Mouse (Mus musculus) testis, adult 2 months (tissue): ENCODE data around the gene Crnkl1. TPM values are rescaled to one million over a fixed set of nuclear protein-coding genes. Genes with fewer than 3 reads are reported as not detected.

ENCODE experiments used
- H3K27ac ChIP-seq: fragments of 200-500 bp; 2 replicates; pipeline ENCODE4 v1.5.1; 2012; ENCODE audit warnings: low read depth, low read length; ENCODE audit not compliant: control insufficient read depth, insufficient read depth
- H3K27me3 ChIP-seq: fragments of 200-500 bp; 2 replicates; pipeline ENCODE4 v1.6.1; 2012; ENCODE audit warnings: mild to moderate bottlenecking, low read length, moderate library complexity; ENCODE audit not compliant: control insufficient read depth, insufficient read depth
- H3K36me3 ChIP-seq: fragments of 200-500 bp; 2 replicates; pipeline ENCODE4 v1.6.1; 2012; ENCODE audit warnings: mild to moderate bottlenecking, low read length; ENCODE audit not compliant: control insufficient read depth, insufficient read depth
- H3K4me1 ChIP-seq: fragments of 200-500 bp; 2 replicates; pipeline ENCODE4 v1.6.1; 2012; ENCODE audit warnings: low read length; ENCODE audit not compliant: control insufficient read depth, insufficient read depth
- H3K4me3 ChIP-seq: fragments of 200-500 bp; 2 replicates; pipeline ENCODE4 v1.5.1; 2012; ENCODE audit warnings: low read depth, mild to moderate bottlenecking, low read length, moderate library complexity, mixed read lengths; ENCODE audit not compliant: control insufficient read depth
- CTCF ChIP-seq: fragments of 200-500 bp; IDR thresholded peaks from 2 replicates; pipeline ENCODE4 v1.5.1; 2012; ENCODE audit warnings: low read depth, mild to moderate bottlenecking, inconsistent platforms, low read length, moderate library complexity; ENCODE audit not compliant: control insufficient read depth, insufficient read depth, insufficient replicate concordance
- POLR2A ChIP-seq: fragments of 200-500 bp; IDR thresholded peaks from 2 replicates; pipeline ENCODE4 v1.6.1; 2012; ENCODE audit warnings: low read depth, mild to moderate bottlenecking, inconsistent platforms, low read length, moderate library complexity; ENCODE audit not compliant: control insufficient read depth
- polyA plus RNA-seq: library from polyadenylated mRNA; depleted of rRNA; stranded (reverse); fragments of >200 nt; gene quantifications from 2 replicates; pipeline ENCODE4 v1.2.3, GENCODE M21; 2012; rRNA removed

Gene Crnkl1
- polyA plus RNA-seq, 1 experiment, result 8.3 TPM

- no peak overlapping the region for H3K27ac ChIP-seq
- peaks cover 11% of the 10 kb centered on the region for H3K4me1 ChIP-seq
- H3K36me3 ChIP-seq, result no peaks in the 10 kb centered on the region
- H3K4me3 ChIP-seq, result no peak overlapping the region
- TF ChIP-seq POLR2A, result no peak
- no peak for TF ChIP-seq CTCF
- H3K27me3 ChIP-seq, result no peaks in the 10 kb centered on the region
Measured at GRCm38 (mm10) chr2:145881932-145882331, 52.9 kb downstream of the Crnkl1 start.

- peaks cover 11% of the 10 kb centered on the region for H3K4me1 ChIP-seq
- H3K4me3 ChIP-seq, result no peak overlapping the region
- TF ChIP-seq CTCF, result no peak
- no peak for TF ChIP-seq POLR2A
- H3K36me3 ChIP-seq, result no peaks in the 10 kb centered on the region
- no peaks in the 10 kb centered on the region for H3K27me3 ChIP-seq
- no peak overlapping the region for H3K27ac ChIP-seq
Measured at GRCm38 (mm10) chr2:145880887-145881747, 53.7 kb downstream of the Crnkl1 start.

GRCm38 (mm10) chr2:145877191-145877590, 57.6 kb downstream of the Crnkl1 start:
- Histone ChIP-seq H3K4me1 (no peaks in the 10 kb centered on the region), H3K4me3 (no peak overlapping the region), H3K27ac (no peak overlapping the region), H3K27me3 (no peaks in the 10 kb centered on the region), H3K36me3 (no peaks in the 10 kb centered on the region)
- TF ChIP-seq POLR2A (no peak), CTCF (no peak)

GRCm38 (mm10) chr2:145874879-145875482, 59.8 kb downstream of the Crnkl1 start:
- no peak for TF ChIP-seq CTCF
- TF ChIP-seq POLR2A, result no peak

GRCm38 (mm10) chr2:145873953-145874352, 60.9 kb downstream of the Crnkl1 start:
- no peak overlapping the region for H3K4me3 ChIP-seq
- TF ChIP-seq CTCF (no peak), POLR2A (no peak)
- peaks cover 2% of the 10 kb centered on the region; the same call in 1 of the 2 replicates for H3K4me1 ChIP-seq
- no peak overlapping the region for H3K27ac ChIP-seq
- H3K36me3 ChIP-seq, result no peaks in the 10 kb centered on the region
- no peaks in the 10 kb centered on the region for H3K27me3 ChIP-seq

More at GRCm38 (mm10) chr2:145874879-145875482, 59.8 kb downstream of the Crnkl1 start:
- Histone ChIP-seq H3K27ac (no peak overlapping the region), H3K4me3 (no peak overlapping the region), H3K4me1 (peaks cover 1% of the 10 kb centered on the region; the same call in 1 of the 2 replicates), H3K27me3 (no peaks in the 10 kb centered on the region), H3K36me3 (no peaks in the 10 kb centered on the region)

- H3K27me3 ChIP-seq, result no peaks in the 10 kb centered on the region
Measured at GRCm38 (mm10) chr2:145872099-145872498, 62.7 kb downstream of the Crnkl1 start.

GRCm38 (mm10) chr2:145871308-145871707, 63.5 kb downstream of the Crnkl1 start:
- Histone ChIP-seq H3K27ac (no peak overlapping the region), H3K4me1 (peaks cover 2% of the 10 kb centered on the region; the same call in 1 of the 2 replicates), H3K36me3 (no peaks in the 10 kb centered on the region), H3K4me3 (no peak overlapping the region), H3K27me3 (no peaks in the 10 kb centered on the region)
- TF ChIP-seq POLR2A, result no peak
- no peak for TF ChIP-seq CTCF

More at GRCm38 (mm10) chr2:145872099-145872498, 62.7 kb downstream of the Crnkl1 start:
- no peaks in the 10 kb centered on the region for H3K36me3 ChIP-seq
- TF ChIP-seq CTCF, result no peak
- H3K4me3 ChIP-seq, result no peak overlapping the region
- peaks cover 2% of the 10 kb centered on the region; the same call in 1 of the 2 replicates for H3K4me1 ChIP-seq
- no peak overlapping the region for H3K27ac ChIP-seq

Other genes starting within 250 kb of the Crnkl1 start
- gene Naa20, start 32.9 kb downstream of the Crnkl1 start, polyA plus RNA-seq, result 27.0 and 32.1 TPM in 2 replicates
- 78.8 and 83.5 TPM in 2 replicates for gene Cfap61, start 230 bp downstream of the Crnkl1 start, polyA plus RNA-seq